In genomic region chr15:97674423-97674822, GRCm38 (mm10) we compare ENCODE assay signal across 16 mouse cellular contexts. TPM values are rescaled to one million over a fixed set of nuclear protein-coding genes. Genes with fewer than 3 reads are reported as not detected.
"Had no signal": no experiment of that assay in that cellular context is flagged by ENCODE, and none has a peak within 500 bp of the region (broad histone marks: within the 10 kb centered on the region; RNA-seq: fewer than 3 reads in every experiment).

No protein-coding gene starts in this region.

- H3K27me3 ChIP-seq: neural tube, embryonic 13.5 days; stomach, embryonic 15.5 days had no signal

- H3K27ac ChIP-seq: neural tube, embryonic 13.5 days; stomach, embryonic 15.5 days; stomach, postnatal 0 days had no signal

- H3K9ac ChIP-seq: neural tube, embryonic 13.5 days; stomach, embryonic 15.5 days had no signal

- H3K4me2 ChIP-seq: neural tube, embryonic 13.5 days; stomach, embryonic 15.5 days had no signal

- H3K4me3 ChIP-seq: neural tube, embryonic 13.5 days; stomach, embryonic 15.5 days had no signal

- DNase-seq: retina, postnatal 1 day; right cerebral cortex, adult 18-20 months; right cerebral cortex, postnatal 14 days; right cerebral cortex, postnatal 25 days; right cerebral cortex, postnatal 4 days; spleen, adult 18-20 months; thymus, adult 18-20 months; thymus, adult 2 months; thymus, postnatal 14 days; thymus, postnatal 25 days; thymus, postnatal 36 days; thymus, postnatal 4 days had no signal

- H3K9me3 ChIP-seq: neural tube, embryonic 13.5 days; stomach, embryonic 15.5 days had no signal

- H3K4me1 ChIP-seq: stomach, embryonic 15.5 days had no signal

RNA-seq across cellular contexts. Expression of gene Endou, which starts 56.7 kb away (rescaled TPM):
- polyA plus RNA-seq: neural tube, embryonic 14.5 days had no signal
